Mouse (Mus musculus): ENCODE results near the gene Vamp2.
"Not testable (repeated sequence)": the region's sequence is repeated elsewhere in the genome, so short reads cannot be mapped to it uniquely, and the experiment has no call there.

The Vamp2 gene

DNA sequence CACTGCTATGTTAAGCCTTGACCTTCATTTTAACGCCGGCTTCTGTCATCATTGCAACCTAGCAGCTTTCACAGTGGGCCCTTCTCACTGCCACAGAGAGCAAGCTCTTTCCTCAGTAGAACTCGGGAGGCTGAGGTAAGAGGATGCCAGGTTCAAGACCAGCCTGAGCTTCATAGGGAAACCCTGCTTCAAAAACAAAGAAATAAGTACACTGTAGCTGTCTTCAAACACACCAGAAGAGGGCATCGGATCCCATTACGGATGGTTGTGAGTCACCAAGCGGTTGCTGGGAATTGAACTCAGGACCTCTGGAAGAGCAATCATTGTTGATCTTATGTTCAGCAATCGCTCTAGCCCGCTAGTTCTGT, 7.5 kb upstream of the Vamp2 start:
- no peak for DNase-seq (ENCODE audit: low read depth)

DNA sequence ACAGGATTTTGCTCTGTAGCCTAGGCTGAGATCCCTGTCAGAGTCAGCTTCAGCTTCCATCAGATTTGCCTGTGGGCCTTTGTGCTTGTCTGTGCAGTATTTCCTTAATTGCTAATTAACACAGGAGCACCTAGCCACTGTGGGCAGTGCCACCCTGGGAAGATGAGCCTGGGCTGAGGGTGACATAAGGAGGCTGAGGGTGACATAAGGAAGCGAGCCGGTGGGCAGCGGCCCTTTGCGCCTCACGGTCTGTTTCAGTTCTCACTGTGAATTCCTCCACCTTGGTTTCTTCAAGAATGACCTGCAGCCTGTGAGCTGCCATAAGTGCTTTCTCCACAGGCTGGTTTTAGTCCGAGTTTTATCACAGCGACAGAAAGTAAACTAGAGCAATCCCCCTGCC, 6.7 kb upstream of the Vamp2 start:
- DNase-seq (ENCODE audit: low read depth): no peak

DNA sequence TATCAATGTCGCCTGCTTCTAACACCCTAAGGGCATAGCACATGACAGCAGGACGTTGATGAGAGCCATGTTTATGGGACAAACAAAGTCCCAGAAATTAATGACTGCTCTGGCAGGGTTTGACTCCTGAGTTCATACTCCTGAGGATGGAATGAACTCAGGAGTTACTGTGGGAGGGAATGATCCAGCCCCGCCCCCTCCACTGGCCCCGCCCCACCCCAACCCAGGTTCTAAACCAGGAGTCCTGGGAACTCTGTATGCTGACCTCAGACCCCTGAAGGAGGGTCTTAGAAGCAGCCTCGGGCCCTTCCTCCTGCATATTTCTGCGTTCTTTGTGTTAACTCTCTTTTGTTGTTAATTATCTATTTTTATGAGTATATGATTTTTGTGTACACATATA, 2.7 kb upstream of the Vamp2 start:
- no peak for DNase-seq (ENCODE audit: low read depth)

DNA sequence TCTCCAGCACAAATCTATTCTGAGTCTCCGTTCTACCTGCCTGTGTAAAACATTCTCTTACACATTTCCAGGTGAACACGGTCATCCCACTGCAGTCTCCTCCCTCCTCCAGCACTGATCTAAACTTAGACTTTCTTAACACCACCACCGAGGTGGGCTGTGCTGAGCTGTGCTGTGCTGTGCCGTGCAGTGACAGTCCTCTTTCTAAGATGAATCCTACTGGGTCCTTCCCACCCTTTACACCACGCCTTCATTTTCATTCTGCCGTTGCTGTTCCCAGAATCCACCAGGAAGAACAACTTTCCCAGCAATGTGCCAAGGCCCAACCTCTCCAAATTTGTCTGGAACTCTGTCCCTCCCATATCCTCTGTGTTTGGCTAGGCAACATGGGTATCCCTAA, 1.9 kb upstream of the Vamp2 start:
- no peak for DNase-seq (ENCODE audit: low read depth)

DNA sequence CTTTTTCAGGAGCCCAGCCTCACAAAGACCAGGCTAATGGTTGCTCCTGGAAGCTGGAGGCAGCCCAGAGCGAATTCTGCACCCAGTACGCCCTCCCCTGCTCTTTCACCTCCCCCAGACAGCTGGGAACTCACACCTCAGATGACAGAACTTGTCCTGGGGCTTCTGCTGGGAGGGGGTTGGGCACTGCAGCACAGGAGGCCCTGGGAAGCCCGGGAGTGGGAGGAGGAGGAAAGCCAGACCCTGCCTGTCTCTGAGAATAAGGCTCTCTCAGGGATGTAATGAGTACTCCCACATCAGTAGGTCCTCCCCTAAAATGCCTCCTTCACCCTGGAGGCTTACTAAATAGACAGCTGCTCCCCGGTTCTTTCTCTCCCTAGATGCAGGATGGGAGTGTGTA, 1.2 kb upstream of the Vamp2 start:
- no peak for DNase-seq (ENCODE audit: low read depth)

DNA sequence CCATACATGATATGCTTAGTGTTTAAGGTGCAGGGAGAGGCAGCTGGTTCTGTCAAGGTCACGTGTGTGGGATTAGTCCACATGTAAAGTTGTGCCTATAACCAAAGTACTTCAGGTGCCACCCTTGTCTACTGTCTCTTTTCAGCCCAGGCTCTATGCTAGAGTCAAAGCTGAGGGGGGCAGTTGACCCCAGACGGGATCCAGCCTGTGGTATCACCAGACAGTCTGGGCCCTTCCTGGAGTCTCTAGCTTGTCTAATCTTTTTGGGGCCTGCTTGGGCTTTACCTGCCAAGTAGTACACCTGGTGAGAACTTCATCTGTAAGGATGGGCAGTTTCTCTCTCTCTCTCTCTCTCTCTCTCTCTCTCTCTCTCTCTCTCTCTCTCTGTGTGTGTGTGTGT, 693 bp upstream of the Vamp2 start:
- DNase-seq (ENCODE audit: low read depth): no peak

DNA sequence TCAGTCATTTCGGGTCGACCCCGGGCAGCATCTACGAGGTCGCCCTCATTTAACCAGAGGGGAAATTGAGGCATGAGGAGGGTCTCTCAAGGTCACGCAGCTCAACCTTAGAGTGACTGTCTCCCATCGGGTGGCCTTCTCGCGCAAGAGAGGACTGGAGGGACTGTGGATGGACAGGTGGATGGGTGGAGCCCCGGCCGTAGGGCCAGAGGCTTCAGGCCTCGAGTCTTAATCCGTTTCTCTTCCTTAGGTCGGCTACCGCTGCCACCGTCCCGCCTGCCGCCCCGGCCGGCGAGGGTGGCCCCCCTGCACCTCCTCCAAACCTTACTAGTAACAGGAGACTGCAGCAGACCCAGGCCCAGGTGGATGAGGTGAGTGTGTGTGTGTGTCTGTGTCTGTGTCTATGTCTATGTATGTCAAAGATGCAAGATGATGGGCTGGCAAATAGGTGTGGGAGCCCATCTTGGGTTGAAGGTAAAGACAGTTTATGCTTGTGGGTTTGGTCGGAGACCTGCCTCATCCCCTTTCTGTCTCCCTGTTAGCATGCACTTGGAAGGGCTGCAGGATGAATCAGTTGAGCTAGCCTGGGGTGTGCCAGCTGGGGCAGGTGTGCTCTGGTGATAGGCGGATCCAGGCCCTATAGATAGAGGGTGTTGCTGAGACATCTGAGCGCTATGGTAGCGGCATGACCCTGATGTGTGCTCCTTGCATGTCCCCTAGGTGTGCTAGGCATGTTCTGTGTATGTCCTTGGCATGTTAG, 746 bp downstream of the Vamp2 start:
- DNase-seq (ENCODE audit: low read depth): peak; percentile 31

DNA sequence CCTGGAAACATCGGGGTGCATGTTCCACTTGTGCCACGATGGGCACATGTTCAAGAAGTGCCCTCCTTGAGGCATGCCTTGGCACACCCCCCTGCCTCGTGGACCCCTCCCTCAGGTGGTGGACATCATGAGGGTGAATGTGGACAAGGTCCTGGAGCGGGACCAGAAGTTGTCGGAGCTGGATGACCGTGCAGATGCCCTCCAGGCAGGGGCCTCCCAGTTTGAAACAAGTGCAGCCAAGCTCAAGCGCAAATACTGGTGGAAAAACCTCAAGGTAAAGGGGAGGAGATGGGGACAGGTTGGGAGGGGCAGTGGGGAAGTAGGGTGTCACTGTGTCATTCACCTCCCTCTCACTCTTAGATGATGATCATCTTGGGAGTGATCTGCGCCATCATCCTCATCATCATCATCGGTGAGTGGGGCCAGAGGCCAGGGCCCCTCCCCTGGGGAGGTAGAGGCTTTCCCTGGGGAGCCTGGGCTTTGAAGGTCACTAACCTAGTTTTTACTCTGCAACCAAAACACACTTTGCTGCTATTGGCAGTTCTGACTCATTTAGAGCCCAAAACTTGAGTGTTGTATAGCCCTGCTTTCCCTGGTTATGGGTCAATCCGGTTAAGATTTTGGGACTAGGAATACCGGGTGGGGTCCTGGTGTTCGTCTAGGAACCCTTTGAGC, 1.5 kb downstream of the Vamp2 start:
- no peak for DNase-seq (ENCODE audit: low read depth)

DNA sequence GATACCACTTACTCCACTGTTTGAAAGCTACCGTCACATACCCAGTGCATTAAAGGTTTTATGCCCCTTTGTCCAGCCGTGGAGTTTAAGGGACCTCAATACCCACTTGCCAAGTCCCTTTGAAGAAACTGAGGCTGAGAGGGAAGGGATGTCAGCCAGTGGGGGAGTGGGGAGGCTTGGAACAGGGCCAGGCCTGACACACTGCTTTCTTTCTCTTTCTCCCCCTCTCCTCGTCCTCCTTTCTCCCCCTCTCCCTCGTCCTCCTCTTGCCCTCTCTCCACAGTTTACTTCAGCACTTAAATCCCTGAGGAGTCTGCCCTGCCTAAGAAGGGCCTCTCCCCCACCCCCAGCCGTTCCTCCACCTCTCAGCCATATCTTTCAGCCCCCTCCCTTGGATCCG, 2.1 kb downstream of the Vamp2 start:
- DNase-seq (ENCODE audit: low read depth): no peak

DNA sequence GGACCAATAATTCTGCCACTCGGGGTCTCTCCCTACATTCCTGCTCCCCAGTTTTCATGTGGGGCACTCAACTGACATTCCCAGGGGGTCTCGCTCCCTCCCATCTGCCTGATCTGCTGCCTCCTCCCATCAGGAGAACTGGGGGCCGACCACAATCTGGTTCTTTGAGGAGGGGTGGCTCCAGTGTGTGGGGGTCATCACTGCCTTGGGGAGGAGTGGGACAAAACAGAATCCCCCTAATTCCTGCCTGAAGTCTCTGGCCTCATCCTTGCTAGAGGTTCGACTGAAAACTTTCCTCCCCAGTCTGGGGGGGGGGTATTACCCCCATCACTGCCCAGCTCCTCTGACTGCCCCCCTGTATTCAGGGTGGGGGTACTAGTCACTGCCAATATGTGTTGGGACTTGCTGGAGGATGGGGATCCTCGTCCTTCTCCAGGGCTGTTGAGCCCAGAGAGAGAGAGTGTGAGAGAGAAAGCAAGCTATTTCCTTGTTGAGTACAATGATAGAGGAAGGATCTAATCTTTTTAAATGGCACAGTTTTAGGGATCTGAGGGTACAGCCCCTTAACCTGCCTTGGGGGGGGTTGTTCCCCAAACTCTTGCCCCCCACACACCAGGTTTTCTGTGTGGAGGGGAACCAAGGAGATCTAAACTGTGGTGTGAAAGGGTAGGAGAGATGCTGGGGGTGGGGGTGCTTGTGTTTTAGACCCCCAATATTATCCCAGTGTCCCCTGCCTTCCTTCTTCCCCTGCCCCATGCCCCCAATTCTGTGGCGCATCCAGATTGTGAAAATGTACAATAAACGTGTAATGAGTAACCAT, 3.5 kb downstream of the Vamp2 start:
- DNase-seq (ENCODE audit: low read depth): no peak

DNA sequence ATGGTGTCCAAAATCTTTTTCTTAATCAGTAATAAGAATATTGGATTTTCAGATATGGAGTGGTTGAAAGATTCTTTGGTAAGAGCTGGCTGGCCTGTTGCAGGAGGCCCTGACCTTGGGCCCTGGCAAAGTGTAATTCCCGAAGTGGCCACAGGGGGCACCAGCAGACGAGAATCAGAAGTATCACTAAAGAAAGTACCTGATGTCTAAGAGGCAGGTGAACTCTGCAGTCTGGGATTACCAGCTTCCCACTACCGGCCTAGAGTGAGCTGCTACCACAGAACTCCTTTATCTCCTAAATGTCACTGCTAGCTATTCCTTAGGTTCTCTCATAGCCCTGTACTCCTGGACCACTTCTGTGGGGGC, 4.1 kb downstream of the Vamp2 start:
- DNase-seq (ENCODE audit: low read depth): peak; percentile 77

DNA sequence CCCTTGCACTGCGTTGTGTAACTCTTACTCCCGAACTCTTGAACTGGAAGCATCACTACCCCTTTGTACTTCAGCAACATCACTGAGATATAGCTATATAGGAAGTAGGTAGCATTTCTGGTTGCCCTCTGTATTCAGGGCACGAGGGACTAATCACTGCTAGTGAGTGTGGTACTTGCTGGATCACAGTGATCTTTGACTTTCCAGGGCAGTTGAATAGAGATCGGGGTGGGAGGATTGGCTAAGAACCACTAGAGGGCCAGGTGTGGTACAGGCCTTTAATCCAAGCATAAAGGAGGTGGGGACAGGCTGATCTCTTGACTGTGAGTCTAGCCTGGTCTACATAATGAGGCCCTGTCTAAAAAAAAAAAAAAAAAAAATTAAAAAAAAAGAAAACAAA, 4.6 kb downstream of the Vamp2 start:
- peak; percentile 41 for DNase-seq (ENCODE audit: low read depth)

DNA sequence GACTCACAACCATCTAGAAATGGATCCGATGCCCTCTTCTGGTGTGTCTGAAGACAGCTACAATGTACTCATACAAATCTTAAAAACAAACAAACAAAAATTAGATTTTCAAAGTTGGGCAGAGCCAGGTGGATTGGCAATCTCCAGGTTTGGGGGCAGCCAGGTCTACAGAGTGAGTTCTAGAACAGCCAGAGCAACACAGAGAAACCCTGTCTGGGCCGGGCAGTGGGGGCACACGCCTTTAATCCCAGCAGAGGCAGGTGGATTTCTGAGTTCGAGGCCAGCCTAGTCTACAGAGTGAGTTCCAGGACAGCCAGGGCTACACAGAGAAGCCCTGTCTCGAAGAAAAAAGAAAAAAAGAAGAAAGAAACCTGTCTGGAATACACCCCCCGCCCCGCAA, 5.6 kb downstream of the Vamp2 start:
- DNase-seq (ENCODE audit: low read depth): not testable (repeated sequence)

DNA sequence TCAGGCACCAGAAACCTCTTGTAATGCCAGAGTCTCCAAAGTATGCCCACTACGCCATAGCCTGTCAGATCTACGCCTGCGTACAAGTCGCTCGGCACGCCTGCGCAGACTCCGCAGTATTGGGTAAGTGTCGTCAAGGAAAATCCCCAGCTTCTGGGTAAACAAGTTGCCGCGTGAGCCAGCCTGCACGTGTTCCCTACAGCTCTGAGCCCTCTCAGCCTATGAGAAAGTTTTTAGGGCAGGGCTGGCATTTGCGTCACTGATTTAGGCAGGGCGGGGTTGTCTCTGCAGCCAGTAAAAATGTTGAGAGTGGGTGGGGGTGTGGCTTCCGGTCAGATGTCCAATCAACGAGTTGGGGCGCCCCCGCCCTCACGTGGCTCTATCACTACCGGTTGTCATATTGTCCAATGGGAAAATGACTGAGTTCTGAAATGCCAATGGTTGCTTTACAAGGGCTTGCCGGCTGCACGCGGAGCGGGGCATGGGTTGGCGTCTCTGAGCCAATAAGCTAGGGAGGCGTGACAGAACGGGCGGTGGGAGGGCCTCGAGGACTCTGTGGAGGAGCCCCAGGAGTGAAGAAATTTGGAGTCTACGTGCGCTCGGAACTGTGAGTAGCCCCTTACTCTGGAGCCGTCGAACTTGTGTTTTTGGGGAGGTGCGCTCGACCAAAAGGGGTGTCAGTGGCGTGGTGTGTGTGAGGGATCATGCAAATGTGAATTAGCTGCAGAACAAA, 6.6 kb downstream of the Vamp2 start, which contains the start of gene Per1:
TSS of gene Per1 (plus strand) at position 521 of the 733 bp plus-strand sequence.
- DNase-seq (ENCODE audit: low read depth): peak; percentile 100

DNA sequence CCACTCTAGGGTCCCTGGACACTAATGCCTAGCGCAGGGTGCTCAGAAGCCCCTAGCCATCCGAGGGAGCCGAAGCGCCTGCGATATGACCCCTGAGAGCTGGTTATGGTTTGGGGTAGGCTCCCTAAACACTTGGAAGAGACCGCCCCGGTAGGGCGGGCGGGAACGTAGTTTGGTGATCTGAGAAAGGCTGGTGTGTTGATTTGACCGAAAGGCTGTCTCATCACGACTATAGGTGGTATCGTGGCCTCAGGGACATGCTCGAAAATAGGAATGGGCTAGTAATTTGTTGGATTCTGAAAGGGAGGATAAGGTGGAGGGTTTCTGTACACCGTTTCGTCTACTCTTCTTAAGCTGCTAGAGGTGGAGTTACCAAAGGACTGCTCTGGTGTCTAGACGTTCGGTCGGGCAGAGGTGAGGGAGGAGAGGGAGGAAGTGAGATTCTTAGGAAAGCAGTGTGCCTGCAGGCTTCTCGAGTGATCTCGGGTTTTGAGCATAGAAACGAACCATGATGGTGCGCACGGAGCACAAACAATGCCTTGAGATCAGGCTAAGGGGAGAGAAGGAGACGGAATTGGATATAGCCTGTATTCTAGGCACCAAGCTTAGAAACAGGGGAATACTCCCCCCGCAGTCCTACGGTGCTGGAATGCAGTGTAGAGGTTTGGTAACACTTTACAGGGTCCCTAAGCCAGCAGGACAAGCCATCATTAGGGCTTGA, 7.4 kb downstream of the Vamp2 start:
- peak; percentile 65 for DNase-seq (ENCODE audit: low read depth)

DNA sequence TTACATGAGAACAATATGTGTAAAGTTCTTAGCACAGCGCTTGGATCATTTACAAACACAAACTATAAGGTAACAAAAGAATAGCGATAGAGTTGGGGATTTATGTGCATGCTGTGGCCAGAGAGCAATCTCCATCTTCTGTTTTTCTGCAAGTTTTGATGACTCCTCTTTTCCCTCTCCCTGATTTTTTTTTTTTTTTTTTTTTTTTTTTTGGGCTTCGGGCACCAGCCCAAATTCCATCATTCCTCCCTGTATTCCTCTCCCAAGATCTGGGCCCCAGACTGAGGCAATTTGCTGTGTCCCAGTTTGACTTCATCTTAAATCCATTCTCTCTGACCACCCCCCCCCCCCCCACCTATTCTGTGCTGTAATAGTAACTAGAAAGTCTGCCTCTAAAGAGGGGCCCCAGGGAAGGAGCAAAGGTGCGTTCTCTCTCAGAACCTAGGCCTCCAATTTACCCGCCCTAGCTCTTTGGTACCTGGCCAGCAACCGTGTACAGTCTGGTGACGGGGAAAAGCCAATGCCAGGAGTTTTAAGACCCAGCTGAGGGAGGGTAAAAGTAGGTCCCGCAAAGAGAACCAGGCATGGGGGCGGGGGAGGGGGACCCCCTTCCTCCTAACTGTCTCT, 8.2 kb downstream of the Vamp2 start:
- no peak for DNase-seq (ENCODE audit: low read depth)

DNA sequence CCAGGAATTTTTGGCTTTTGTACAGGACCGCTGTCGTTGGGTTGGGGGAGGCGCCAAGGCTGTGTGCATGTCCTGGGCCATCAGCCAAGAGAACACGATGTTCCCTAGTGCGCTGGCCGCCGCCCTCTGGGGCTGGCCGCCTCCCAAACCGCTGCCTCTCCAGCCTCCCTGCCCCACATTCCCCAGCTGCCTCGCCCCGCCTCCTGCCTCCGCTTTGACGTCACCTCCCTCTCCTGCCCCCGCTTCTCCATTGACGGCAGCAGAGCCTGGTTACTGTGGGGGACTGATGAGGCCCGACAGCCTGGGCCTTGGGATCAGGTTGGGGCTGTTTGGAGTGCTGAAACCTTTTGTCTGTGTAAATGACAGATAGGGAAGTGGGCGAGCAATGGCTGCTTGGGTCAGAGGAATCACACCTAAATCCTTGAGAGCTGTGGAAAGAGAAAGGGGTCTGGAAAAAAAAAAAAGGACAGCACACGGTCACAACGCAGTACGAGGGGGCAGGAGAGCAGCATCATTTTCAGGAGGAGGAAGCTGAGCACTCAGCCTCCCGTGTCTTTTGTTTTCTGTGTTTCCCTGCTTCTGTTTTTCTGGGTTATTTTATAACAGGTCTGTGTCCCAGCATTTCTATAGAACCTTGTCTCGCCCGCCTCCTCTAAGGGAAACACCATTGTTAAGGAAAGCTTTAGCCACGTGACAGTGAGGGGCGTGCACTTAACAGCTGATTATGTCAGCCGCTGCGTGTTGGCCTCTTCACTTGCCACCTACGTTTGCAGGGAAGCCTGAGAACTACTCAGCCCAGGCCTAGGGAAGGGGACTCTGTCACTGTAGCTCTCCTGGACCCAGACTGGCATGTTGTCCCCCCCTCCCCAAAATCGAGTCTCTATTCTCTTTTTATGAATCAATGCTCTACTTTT, 9.0 kb downstream of the Vamp2 start:
- peak; percentile 97 for DNase-seq (ENCODE audit: low read depth)

DNA sequence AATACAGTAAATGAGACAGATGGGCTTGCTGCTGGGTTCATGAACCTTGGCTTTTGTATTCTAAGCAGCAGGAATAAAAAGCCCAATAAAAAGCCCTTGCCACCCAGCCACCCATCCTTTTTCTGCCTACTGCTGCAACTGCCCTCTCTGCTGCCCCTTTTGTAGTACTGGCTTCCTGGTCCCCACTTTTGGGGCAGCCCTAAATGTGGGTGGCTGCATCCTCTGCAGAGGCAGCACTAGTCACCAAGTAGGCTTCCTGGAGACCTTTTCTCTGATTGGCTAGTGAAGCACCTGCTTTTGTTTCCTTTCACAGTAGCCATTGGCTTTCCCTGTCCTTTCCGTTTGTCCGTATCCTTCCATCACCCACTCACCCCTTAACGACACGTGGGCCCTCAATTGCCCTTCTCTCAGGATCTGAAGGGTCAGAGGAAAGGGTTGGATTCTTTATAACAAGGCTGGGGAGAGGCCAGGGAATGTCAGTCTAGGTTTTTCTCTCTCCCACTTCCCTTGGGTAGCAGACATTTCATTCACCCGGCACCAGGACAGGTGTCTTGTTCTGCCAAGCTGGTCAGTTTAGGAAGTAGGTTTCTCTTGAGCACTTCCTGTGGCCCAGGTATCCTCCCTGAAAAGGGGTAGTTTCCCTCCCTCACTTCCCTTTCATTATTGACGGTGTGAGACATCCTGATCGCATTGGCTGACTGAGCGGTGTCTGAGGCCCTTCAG, 9.9 kb downstream of the Vamp2 start:
- DNase-seq (ENCODE audit: low read depth): peak; percentile 38

DNA sequence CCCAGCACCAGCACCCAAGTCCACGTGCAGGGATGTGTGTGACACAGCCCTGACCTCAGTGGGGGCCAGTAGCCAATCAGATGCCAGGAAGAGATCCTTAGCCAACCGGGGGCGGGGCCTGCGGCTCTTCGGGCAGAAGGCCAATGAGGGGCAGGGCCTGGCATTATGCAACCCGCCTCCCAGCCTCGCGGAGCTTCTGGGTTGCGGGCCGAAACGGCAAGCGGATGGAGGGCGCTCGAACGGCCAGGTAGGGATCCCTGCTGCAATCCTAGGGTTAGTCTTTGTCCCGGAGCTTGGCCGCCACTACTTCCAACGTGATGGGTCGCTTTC, 10.4 kb downstream of the Vamp2 start:
- peak; percentile 98 for DNase-seq (ENCODE audit: low read depth)

All from 416B (cell line).